Mouse (Mus musculus) liver, embryonic 16.5 days (tissue): Measurements from ENCODE around the gene Nfx1. TPM values are rescaled to one million over a fixed set of nuclear protein-coding genes. Genes with fewer than 3 reads are reported as not detected.

Experiments
- ATAC-seq: fragments of 200-750 bp; cut with Nextera tagmentation; 2 replicates; pipeline ENCODE4 v1.8.0; 2017; ENCODE audit warnings: low read depth, mild to moderate bottlenecking, moderate number of reproducible peaks, moderate library complexity
- H3K27ac ChIP-seq: fragments of 300-500 bp; sonication (generic); 2 replicates; pipeline ENCODE4 v1.5.1; 2014; ENCODE audit warnings: mild to moderate bottlenecking, low read length
- H3K27me3 ChIP-seq: fragments of 300-500 bp; sonication (generic); 2 replicates; pipeline ENCODE4 v1.6.1; 2014; ENCODE audit warnings: low read depth, low read length, mixed read lengths; ENCODE audit not compliant: control insufficient read depth, insufficient read depth
- H3K36me3 ChIP-seq: fragments of 300-500 bp; sonication (generic); 2 replicates; pipeline ENCODE4 v1.6.1; 2014; ENCODE audit warnings: mild to moderate bottlenecking; ENCODE audit not compliant: control insufficient read depth, insufficient read depth
- H3K4me1 ChIP-seq: fragments of 300-500 bp; sonication (generic); 2 replicates; pipeline ENCODE4 v1.6.1; 2014; ENCODE audit warnings: low read depth, low read length, mixed read lengths; ENCODE audit not compliant: control insufficient read depth
- H3K4me2 ChIP-seq: fragments of 300-500 bp; sonication (generic); 2 replicates; pipeline ENCODE4 v1.6.1; 2014; ENCODE audit warnings: low read depth, low read length, mixed read lengths
- H3K4me3 ChIP-seq: fragments of 300-500 bp; sonication (generic); 2 replicates; pipeline ENCODE4 v1.5.1; 2014; ENCODE audit warnings: low read depth, mild to moderate bottlenecking, low read length
- H3K9ac ChIP-seq: fragments of 300-500 bp; sonication (generic); 2 replicates; pipeline ENCODE4 v1.6.1; 2014; ENCODE audit warnings: low read depth, low read length
- H3K9me3 ChIP-seq: fragments of 300-500 bp; sonication (generic); replicated peaks from 2 replicates; pipeline ENCODE4 v1.6.1; 2016; ENCODE audit warnings: low read length; ENCODE audit not compliant: control insufficient read depth
- WGBS: fragments of 180-500 bp; shearing (Covaris S2); extraction: QIAGEN DNeasy Blood & Tissue Kit; methylation state at CpG from one replicate; pipeline ENCODE4 v1.1.7; 2014; ENCODE audit not compliant: insufficient replicate concordance; 5-methylcytosine and 5-hydroxymethylcytosine counted together
- polyA plus RNA-seq: library from polyadenylated mRNA; unstranded; fragments of >200 nt; fragmentation: Nextera tagmentation; extraction: Ambion mirVana; gene quantifications from 2 replicates; pipeline ENCODE4 v1.2.1, GENCODE M21; 2015

The Nfx1 gene
- polyA plus RNA-seq, 1 experiment from 2014 or later: 31.5 TPM

DNA sequence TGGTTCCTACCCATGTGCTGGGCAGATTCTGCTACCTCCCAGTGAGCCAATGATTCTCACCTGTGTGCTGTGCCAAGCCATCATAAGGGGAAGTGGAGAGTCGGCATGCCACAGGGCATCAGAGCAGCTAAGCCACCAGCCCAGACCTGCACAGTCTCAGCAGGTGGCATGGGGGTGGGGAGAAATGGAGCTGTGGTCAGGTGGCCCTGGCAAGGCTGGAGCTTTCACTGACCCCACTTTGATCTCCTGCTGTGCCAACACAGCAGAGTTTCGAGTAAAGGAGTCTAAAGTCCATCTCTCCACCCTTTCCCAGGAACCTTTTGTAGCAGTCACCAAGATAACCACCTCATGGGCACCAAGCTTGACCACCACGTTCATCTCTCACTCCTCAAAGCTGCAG lies 57.2 kb downstream of the Nfx1 start:
- H3K27me3 ChIP-seq: no peaks in the 10 kb centered on the region
- H3K4me1 ChIP-seq: peaks cover 13% of the 10 kb centered on the region
- ATAC-seq: no peak
- WGBS: 70% methylated on average over 3 of the region's 3 CpGs
- H3K4me3 ChIP-seq: no peak overlapping the region
- no peak overlapping the region for H3K4me2 ChIP-seq
- H3K36me3 ChIP-seq: peaks cover 8% of the 10 kb centered on the region
- H3K9ac ChIP-seq: no peak overlapping the region
- H3K27ac ChIP-seq: no peak overlapping the region
- H3K9me3 ChIP-seq: no peaks in the 10 kb centered on the region

DNA sequence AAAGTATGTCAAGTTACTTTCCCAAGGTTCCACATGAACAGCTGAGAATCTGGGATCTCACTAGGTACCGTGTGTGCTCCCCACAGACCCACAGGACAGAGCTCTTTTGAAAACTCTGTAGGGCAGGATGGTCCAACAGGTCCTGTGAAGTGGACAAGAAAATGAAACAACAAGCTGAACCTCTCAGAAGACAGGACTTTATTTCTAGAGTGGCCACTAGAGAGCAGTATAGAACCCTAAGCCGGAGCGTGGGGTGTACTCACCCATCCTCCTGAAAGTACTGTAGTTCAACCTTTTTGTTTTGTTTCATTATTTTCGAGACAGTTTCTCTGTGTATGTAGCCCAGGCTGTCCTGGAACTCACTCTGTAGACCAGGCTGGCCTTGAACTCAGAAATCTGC lies 57.6 kb downstream of the Nfx1 start:
- Histone ChIP-seq H3K9ac (no peak overlapping the region), H3K27ac (no peak overlapping the region), H3K4me2 (no peak overlapping the region), H3K4me3 (no peak overlapping the region), H3K9me3 (no peaks in the 10 kb centered on the region), H3K36me3 (peaks cover 7% of the 10 kb centered on the region), H3K27me3 (no peaks in the 10 kb centered on the region), H3K4me1 (peaks cover 13% of the 10 kb centered on the region)
- ATAC-seq: no peak
- 53% methylated on average over 4 of the region's 4 CpGs for WGBS

DNA sequence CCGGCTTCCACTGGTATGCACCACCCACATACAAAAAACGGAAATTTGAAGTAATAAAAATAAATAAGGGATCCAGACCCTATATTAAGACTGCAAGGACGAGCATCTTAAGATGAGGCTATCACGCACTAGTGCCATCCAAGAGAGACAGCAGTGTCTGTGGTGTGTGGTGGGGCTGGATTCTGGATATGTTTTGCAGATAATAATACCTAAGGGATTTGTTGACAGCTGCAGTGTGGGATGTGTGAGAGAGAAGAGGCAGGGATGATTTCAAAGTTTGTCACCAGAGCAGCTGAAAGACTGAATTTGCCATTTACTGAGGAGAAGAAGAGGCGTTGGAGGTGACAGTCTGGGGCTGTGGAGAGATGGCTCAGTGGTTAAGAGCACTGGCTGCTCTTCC lies 58.7 kb downstream of the Nfx1 start:
- ATAC-seq: no peak

DNA sequence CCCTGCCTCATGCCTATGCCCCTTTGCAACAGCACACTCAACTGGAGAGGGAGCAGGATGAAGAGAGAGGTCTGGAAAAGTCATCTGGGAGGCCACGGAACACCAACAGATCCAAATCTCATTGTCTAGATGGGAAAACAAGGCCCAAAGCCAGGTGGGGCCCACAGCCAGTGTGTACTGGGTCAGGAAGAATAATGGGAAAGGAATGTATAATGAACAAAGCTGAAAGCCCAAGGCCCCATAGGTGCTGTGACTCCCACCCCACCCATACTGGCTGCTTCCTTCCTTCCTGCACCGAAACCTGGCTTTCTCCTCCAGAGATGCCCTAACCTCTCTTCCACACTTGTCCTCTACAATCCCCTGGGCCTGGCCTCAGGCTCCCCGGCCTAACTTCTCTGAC lies 60.5 kb downstream of the Nfx1 start:
- no peak overlapping the region for H3K4me2 ChIP-seq
- no peaks in the 10 kb centered on the region for H3K36me3 ChIP-seq
- no peak for ATAC-seq
- no peak overlapping the region for H3K27ac ChIP-seq
- H3K27me3 ChIP-seq: no peaks in the 10 kb centered on the region
- no peaks in the 10 kb centered on the region for H3K9me3 ChIP-seq
- no peak overlapping the region for H3K9ac ChIP-seq
- peaks cover 3% of the 10 kb centered on the region for H3K4me1 ChIP-seq
- 53% methylated on average over 3 of the region's 3 CpGs for WGBS
- H3K4me3 ChIP-seq: no peak overlapping the region

More for the DNA sequence above, 58.7 kb downstream of the Nfx1 start:
- H3K27me3 ChIP-seq: no peaks in the 10 kb centered on the region
- no peak overlapping the region for H3K27ac ChIP-seq
- no peak overlapping the region for H3K9ac ChIP-seq
- no peaks in the 10 kb centered on the region for H3K9me3 ChIP-seq
- peaks cover 3% of the 10 kb centered on the region; the same call in 1 of the 2 replicates for H3K36me3 ChIP-seq
- WGBS: 72% methylated on average over 5 of the region's 5 CpGs
- peaks cover 13% of the 10 kb centered on the region for H3K4me1 ChIP-seq
- H3K4me2 ChIP-seq: no peak overlapping the region
- H3K4me3 ChIP-seq: no peak overlapping the region

DNA sequence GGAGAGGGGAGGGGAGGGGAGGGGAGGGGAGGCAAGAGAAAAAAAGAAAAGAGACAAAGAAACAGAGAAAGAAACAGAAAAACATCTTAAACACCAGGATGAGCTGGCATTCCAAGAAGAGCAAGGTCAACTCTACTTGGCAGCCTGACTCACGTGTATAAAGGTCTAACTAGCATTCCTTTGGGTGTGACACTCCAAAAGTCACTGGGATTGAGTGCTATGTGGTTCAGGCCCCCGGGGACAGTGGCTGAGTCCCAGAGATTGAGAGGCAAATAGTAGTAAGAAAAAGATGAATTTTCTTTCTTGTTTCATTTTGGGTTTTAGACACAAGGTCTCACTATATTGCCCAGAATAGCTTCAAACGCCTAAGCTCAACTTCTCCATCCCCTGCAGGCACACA lies 67.2 kb downstream of the Nfx1 start:
- no peak overlapping the region for H3K4me2 ChIP-seq
- no peak overlapping the region for H3K9ac ChIP-seq
- ATAC-seq: no peak
- H3K4me1 ChIP-seq: no peaks in the 10 kb centered on the region
- no peaks in the 10 kb centered on the region for H3K27me3 ChIP-seq
- H3K4me3 ChIP-seq: no peak overlapping the region
- no peaks in the 10 kb centered on the region for H3K9me3 ChIP-seq
- WGBS: 52% methylated on average over 3 of the region's 3 CpGs
- no peaks in the 10 kb centered on the region for H3K36me3 ChIP-seq
- H3K27ac ChIP-seq: no peak overlapping the region

DNA sequence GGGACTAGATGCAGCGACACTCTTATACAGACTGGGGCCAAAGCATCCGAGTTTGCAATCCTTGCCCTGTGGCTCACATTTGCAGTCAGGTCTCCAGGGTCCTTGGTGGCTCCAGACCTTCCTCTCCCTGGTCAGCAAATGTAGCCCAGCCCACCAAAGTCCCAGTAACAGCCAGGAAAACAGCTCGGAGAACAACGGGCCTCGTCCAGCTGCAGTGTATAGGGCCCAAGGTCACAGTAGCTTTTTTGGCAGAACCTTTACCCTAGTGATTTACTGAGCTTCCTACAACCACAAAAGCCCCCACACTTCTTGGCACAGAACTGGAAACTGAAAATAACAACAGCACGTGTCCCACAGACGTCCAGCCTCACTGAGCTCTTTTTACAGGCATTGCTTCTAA lies 70.3 kb downstream of the Nfx1 start:
- 63% methylated on average over 7 of the region's 7 CpGs for WGBS
- ATAC-seq: 0 out of 2 replicates have a peak, but pooled peaks have one; percentile 16
- Histone ChIP-seq H3K4me2 (no peak overlapping the region), H3K4me3 (no peak overlapping the region), H3K27me3 (no peaks in the 10 kb centered on the region; the same call in 1 of the 2 replicates), H3K4me1 (no peaks in the 10 kb centered on the region), H3K27ac (no peak overlapping the region), H3K9ac (no peak overlapping the region), H3K36me3 (no peaks in the 10 kb centered on the region), H3K9me3 (no peaks in the 10 kb centered on the region)

DNA sequence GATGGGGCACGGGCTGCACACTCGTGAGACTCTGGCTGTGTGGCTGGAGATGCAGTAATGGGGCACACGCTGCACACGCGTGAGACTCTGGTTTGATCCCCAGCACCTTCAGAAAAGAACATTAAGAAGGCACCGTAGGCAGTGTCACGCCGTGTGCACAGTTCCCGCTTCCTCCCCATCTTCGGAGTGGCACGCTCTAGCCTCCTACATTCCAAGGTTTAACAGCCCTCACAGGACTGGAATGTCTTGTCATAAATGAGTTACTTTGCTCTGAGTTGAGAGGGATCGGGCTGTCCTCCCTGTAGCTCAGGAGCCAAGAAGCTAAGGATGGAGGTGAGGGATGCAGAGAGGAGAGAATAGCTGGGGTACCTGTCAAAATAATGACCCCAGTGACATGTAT lies 72.2 kb downstream of the Nfx1 start:
- Histone ChIP-seq H3K27me3 (no peaks in the 10 kb centered on the region; the same call in 1 of the 2 replicates), H3K4me3 (no peak overlapping the region), H3K9ac (no peak overlapping the region), H3K27ac (no peak overlapping the region), H3K4me2 (no peak overlapping the region), H3K36me3 (no peaks in the 10 kb centered on the region), H3K9me3 (no peaks in the 10 kb centered on the region), H3K4me1 (no peaks in the 10 kb centered on the region)
- ATAC-seq: no peak
- WGBS: 70% methylated on average over 12 of the region's 12 CpGs

DNA sequence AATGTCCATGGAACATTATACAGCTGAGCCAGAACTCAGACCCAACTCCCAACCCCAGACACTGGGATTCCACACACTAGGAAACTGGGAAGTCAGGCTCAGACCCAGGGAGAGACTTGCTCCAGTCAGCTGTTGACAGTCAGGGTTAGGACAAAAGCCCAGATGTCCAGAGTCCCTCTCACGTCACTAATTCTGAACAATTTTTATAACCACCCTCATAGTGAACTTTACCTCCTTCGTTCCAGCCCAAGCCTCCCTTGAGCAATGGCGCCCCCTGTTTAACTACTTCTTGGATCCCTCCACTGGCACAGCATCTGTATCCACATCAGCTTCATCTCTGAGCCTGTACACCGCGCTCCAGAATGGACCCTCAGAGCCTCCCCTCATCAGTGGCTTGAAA lies 73.3 kb downstream of the Nfx1 start:
- Histone ChIP-seq H3K4me1 (no peaks in the 10 kb centered on the region), H3K27me3 (no peaks in the 10 kb centered on the region; the same call in 1 of the 2 replicates), H3K36me3 (no peaks in the 10 kb centered on the region), H3K9me3 (no peaks in the 10 kb centered on the region), H3K9ac (no peak overlapping the region), H3K4me2 (no peak overlapping the region), H3K4me3 (no peak overlapping the region), H3K27ac (no peak overlapping the region)
- ATAC-seq: no peak
- 69% methylated on average over 5 of the region's 5 CpGs for WGBS

DNA sequence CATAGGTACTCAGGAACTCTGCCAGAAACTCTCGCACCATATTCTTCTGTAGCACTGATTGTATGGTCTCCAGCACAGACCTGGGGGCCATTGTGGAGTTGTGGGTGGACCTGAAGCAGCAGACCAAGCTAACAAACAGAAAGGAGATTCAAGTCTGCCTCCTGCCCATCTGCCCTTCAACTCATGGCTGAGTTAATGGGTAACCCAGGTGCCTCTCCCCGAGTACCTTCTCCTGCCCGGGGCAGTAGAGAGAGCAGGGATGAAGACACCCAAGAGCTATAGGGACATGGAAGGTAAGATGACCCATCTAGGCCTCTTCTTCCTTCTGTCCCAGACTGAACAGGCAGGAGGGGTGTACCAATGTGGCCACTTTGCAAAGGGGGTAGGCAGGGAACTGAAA lies 74.6 kb downstream of the Nfx1 start:
- Histone ChIP-seq H3K4me3 (no peak overlapping the region), H3K27ac (no peak overlapping the region), H3K27me3 (no peaks in the 10 kb centered on the region; the same call in 1 of the 2 replicates), H3K4me2 (peak overlapping the region; percentile 10), H3K9ac (no peak overlapping the region), H3K4me1 (no peaks in the 10 kb centered on the region), H3K36me3 (no peaks in the 10 kb centered on the region), H3K9me3 (no peaks in the 10 kb centered on the region)
- 61% methylated on average over 3 of the region's 3 CpGs for WGBS
- peak; percentile 69 for ATAC-seq
